Mouse (Mus musculus) adrenal gland, postnatal 10 days (tissue): ENCODE measurements at regions not wholly inside any gene's neighbourhood (a gene's known extent, or its start where the extent isn't known, plus 50 kb on each side); places are given as distances from the start of the nearest gene placed in this dataset.
"Not testable (repeated sequence)": the region's sequence is repeated elsewhere in the genome, so short reads cannot be mapped to it uniquely, and the experiment has no call there.

Experiments
- DNase-seq: peaks from one replicate; pipeline ENCODE4 v3.0.0; 2021; ENCODE audit warnings: mixed read lengths

- DNase-seq: no peak
These were observed 461.2 kb downstream of the Brinp3 start for GRCm38 (mm10) chr1:146955688-146956214.

- no peak for DNase-seq
These were observed 461.8 kb downstream of the Brinp3 start for GRCm38 (mm10) chr1:146956347-146956746.

GRCm38 (mm10) chr1:146960448-146960847 lies 465.9 kb downstream of the Brinp3 start:
- DNase-seq: no peak

GRCm38 (mm10) chr1:146967534-146967933 lies 473.0 kb downstream of the Brinp3 start:
- DNase-seq: no peak

- DNase-seq: no peak
These were observed 473.4 kb downstream of the Brinp3 start for GRCm38 (mm10) chr1:146967993-146968392.

- no peak for DNase-seq
These were observed 489.1 kb downstream of the Brinp3 start for GRCm38 (mm10) chr1:146983433-146984186.

- no peak for DNase-seq
These were observed 505.5 kb downstream of the Brinp3 start for GRCm38 (mm10) chr1:147000018-147000417.

- no peak for DNase-seq
These were observed 553.2 kb downstream of the Brinp3 start for GRCm38 (mm10) chr1:147047714-147048113.

- DNase-seq: no peak
These were observed 563.9 kb downstream of the Brinp3 start for GRCm38 (mm10) chr1:147058504-147058903.

GRCm38 (mm10) chr1:147074166-147074565 lies 579.6 kb downstream of the Brinp3 start:
- peak; percentile 10 for DNase-seq

- DNase-seq: no peak
These were observed 589.7 kb downstream of the Brinp3 start for GRCm38 (mm10) chr1:147084129-147084799.

GRCm38 (mm10) chr1:147125541-147125940 lies 631.0 kb downstream of the Brinp3 start:
- no peak for DNase-seq

GRCm38 (mm10) chr1:147138176-147138575 lies 643.6 kb downstream of the Brinp3 start:
- DNase-seq: peak; percentile 18

GRCm38 (mm10) chr1:147175350-147175749 lies 680.8 kb downstream of the Brinp3 start:
- DNase-seq: no peak

- no peak for DNase-seq
These were observed 692.2 kb downstream of the Brinp3 start for GRCm38 (mm10) chr1:147186799-147187198.

GRCm38 (mm10) chr1:147187251-147188025 lies 692.9 kb downstream of the Brinp3 start:
- DNase-seq: no peak

- DNase-seq: not testable (repeated sequence)
These were observed 705.4 kb downstream of the Brinp3 start for GRCm38 (mm10) chr1:147199959-147200358.

- DNase-seq: not testable (repeated sequence)
These were observed 720.3 kb downstream of the Brinp3 start for GRCm38 (mm10) chr1:147214890-147215289.

GRCm38 (mm10) chr1:147217965-147218364 lies 723.4 kb downstream of the Brinp3 start:
- no peak for DNase-seq

GRCm38 (mm10) chr1:147219438-147219837 lies 724.9 kb downstream of the Brinp3 start:
- DNase-seq: no peak

GRCm38 (mm10) chr1:147223232-147223925 lies 728.8 kb downstream of the Brinp3 start:
- DNase-seq: peak; percentile 8

- no peak for DNase-seq
These were observed 743.0 kb downstream of the Brinp3 start for GRCm38 (mm10) chr1:147237565-147237964.
